Mouse (Mus musculus) hindbrain, postnatal 0 days (tissue): ENCODE results near the gene H2afb3. TPM values are rescaled to one million over a fixed set of nuclear protein-coding genes. Genes with fewer than 3 reads are reported as not detected.

Experiments used
- ATAC-seq: fragments of 200-750 bp; cut with Nextera tagmentation; 2 replicates; pipeline ENCODE4 v1.8.0; 2017; ENCODE audit warnings: mild to moderate bottlenecking, moderate TSS enrichment, moderate library complexity
- DNase-seq: peaks from one replicate; pipeline ENCODE4 v3.0.0-alpha.2; 2015; ENCODE audit warnings: low spot score
- H3K27ac ChIP-seq: fragments of 300-500 bp; sonication (generic); 2 replicates; pipeline ENCODE4 v1.5.1; 2014; ENCODE audit warnings: mild to moderate bottlenecking
- H3K27me3 ChIP-seq: fragments of 300-500 bp; sonication (generic); 2 replicates; pipeline ENCODE4 v1.6.1; 2014; ENCODE audit warnings: low read length, mixed read lengths; ENCODE audit not compliant: insufficient read depth
- H3K36me3 ChIP-seq: fragments of 300-500 bp; sonication (generic); 2 replicates; pipeline ENCODE4 v1.6.1; 2014; ENCODE audit warnings: low read length, mixed read lengths; ENCODE audit not compliant: insufficient read depth
- H3K4me1 ChIP-seq: fragments of 300-500 bp; sonication (generic); 2 replicates; pipeline ENCODE4 v1.6.1; 2014; ENCODE audit warnings: antibody characterized with exemption, low read length, mixed read lengths; ENCODE audit not compliant: insufficient read depth
- H3K4me2 ChIP-seq: fragments of 300-500 bp; sonication (generic); 2 replicates; pipeline ENCODE4 v1.6.1; 2014; ENCODE audit warnings: low read depth, mild to moderate bottlenecking, low read length, moderate library complexity, mixed read lengths
- H3K4me3 ChIP-seq: fragments of 300-500 bp; sonication (generic); 2 replicates; pipeline ENCODE4 v1.5.1; 2014; ENCODE audit warnings: low read length
- H3K9ac ChIP-seq: fragments of 300-500 bp; sonication (generic); replicated peaks from 2 replicates; pipeline ENCODE4 v1.6.1; 2014; ENCODE audit warnings: mild to moderate bottlenecking, low read length, moderate library complexity, mixed read lengths
- H3K9me3 ChIP-seq: fragments of 300-500 bp; sonication (generic); 2 replicates; pipeline ENCODE4 v1.6.1; 2016; ENCODE audit warnings: low read length, mixed read lengths
- CTCF ChIP-seq: IDR thresholded peaks from 2 replicates; pipeline ENCODE4 v1.5.1; 2016; ENCODE audit warnings: antibody characterized with exemption, control low read depth, low read depth
- WGBS: fragments of 180-500 bp; shearing (Covaris S2); extraction: QIAGEN DNeasy Blood & Tissue Kit; methylation state at CpG from one replicate; pipeline ENCODE4 v1.1.7; 2014; 5-methylcytosine and 5-hydroxymethylcytosine counted together
- polyA plus RNA-seq: library from polyadenylated mRNA; unstranded; fragments of >200 nt; fragmentation: Nextera tagmentation; extraction: Ambion mirVana; gene quantifications from 2 replicates; pipeline ENCODE4 v1.2.1, GENCODE M21; 2015
- total RNA-seq: library from RNA; depleted of rRNA; stranded (reverse); fragments of >200 nt; gene quantifications from 2 replicates; pipeline ENCODE4 v1.2.3, GENCODE M21; 2014; rRNA removed

H2afb3 gene
- total and polyA plus RNA-seq, 2 experiments from 2014 or later: not detected

- ATAC-seq (no peak), DNase-seq (peak; percentile 45)
- H3K36me3 ChIP-seq: no peaks in the 10 kb centered on the region
- no peaks in the 10 kb centered on the region for H3K4me1 ChIP-seq
- H3K9me3 ChIP-seq: no peaks in the 10 kb centered on the region
- no peak overlapping the region for H3K27ac ChIP-seq
- no peak overlapping the region for H3K4me2 ChIP-seq
- no peak overlapping the region for H3K9ac ChIP-seq
- no peaks in the 10 kb centered on the region for H3K27me3 ChIP-seq
- 17% methylated on average over 1 of the region's 1 CpGs for WGBS
- peak; percentile 51 for TF ChIP-seq CTCF
- H3K4me3 ChIP-seq: no peak overlapping the region
Observed at GRCm38 (mm10) chrX:120287502-120287901, 25.4 kb downstream of the H2afb3 start.

- Histone ChIP-seq H3K4me1 (no peaks in the 10 kb centered on the region), H3K4me3 (no peak overlapping the region), H3K9ac (no peak overlapping the region), H3K9me3 (no peaks in the 10 kb centered on the region), H3K4me2 (no peak overlapping the region), H3K27ac (no peak overlapping the region), H3K27me3 (no peaks in the 10 kb centered on the region), H3K36me3 (no peaks in the 10 kb centered on the region)
- TF ChIP-seq CTCF: peak; percentile 31
- ATAC-seq (no peak), DNase-seq (peak; percentile 69)
Observed at GRCm38 (mm10) chrX:120285522-120285921, 27.4 kb downstream of the H2afb3 start.

Other genes with a start within 250 kb of the H2afb3 start
- 72.4 and 88.8 TPM in 2 replicates for gene Pcdh11x, start 22.8 kb downstream of the H2afb3 start, total RNA-seq
- gene Pcdh11x, start 22.8 kb downstream of the H2afb3 start, polyA plus RNA-seq: 40.4 and 43.5 TPM in 2 replicates